Mouse (Mus musculus) olfactory bulb, adult 2 months (tissue): ENCODE results near the gene Crybb1. TPM values are rescaled to one million over a fixed set of nuclear protein-coding genes. Genes with fewer than 3 reads are reported as not detected.
A peak's percentile ranks its signal among the peaks of the same experiment; 100 is the strongest.

Source experiments
- H3K27ac ChIP-seq: fragments of 200-500 bp; 2 replicates; pipeline ENCODE4 v1.5.1; 2012; ENCODE audit warnings: low read depth, low read length; ENCODE audit not compliant: insufficient read depth
- H3K4me1 ChIP-seq: fragments of 200-500 bp; 2 replicates; pipeline ENCODE4 v1.6.1; 2012; ENCODE audit warnings: low read length; ENCODE audit not compliant: control insufficient read depth, insufficient read depth
- H3K4me3 ChIP-seq: fragments of 200-500 bp; 2 replicates; pipeline ENCODE4 v1.5.1; 2012; ENCODE audit warnings: mild to moderate bottlenecking, low read depth, low read length, moderate library complexity; ENCODE audit not compliant: insufficient read depth
- CTCF ChIP-seq: fragments of 200-500 bp; IDR thresholded peaks from 2 replicates; pipeline ENCODE4 v1.5.1; 2012; ENCODE audit warnings: low read depth, mild to moderate bottlenecking, low read length, moderate library complexity; ENCODE audit not compliant: insufficient read depth
- POLR2A ChIP-seq: fragments of 200-500 bp; IDR thresholded peaks from 2 replicates; pipeline ENCODE4 v1.6.1; 2012; ENCODE audit warnings: mild to moderate bottlenecking, low read depth, low read length, moderate library complexity; ENCODE audit not compliant: insufficient read depth
- WGBS: fragments of 180-500 bp; shearing (Covaris S2); methylation state at CpG from one replicate; pipeline ENCODE4 v1.1.7; 2018; 5-methylcytosine and 5-hydroxymethylcytosine counted together
- polyA plus RNA-seq: library from polyadenylated mRNA; stranded (reverse); fragments of >200 nt; gene quantifications from 2 replicates; pipeline ENCODE4 v1.2.4, GENCODE M21; 2012; ENCODE audit warnings: low replicate concordance; ENCODE audit not compliant: missing spikeins, insufficient read depth, insufficient read length

Crybb1 gene
- polyA plus RNA-seq, 1 experiment = not detected

DNA sequence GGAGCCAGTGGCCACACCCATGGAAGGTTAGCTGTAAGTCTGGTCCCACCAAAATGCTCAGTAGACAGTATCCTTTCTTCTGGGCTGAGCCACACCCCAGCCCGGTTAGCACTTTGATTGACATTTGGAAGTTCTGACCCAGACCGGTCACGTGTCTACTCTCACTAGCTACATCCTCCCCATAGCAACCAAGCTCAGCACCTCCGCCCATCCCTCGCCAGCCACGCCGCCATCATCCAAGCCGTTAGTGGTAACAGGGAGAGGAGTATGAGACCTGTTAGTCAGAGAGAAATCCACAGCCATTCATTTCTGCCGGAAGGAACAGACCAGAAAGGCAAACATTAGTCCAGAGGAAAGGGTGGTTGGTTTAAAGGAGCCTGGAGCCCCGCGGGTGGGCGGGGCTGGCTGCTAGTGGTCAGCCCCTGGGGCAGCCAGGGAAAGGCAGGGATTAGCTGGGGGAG is 40.3 kb upstream of the Crybb1 start:
- TF ChIP-seq POLR2A (no peak), CTCF (no peak)
- WGBS = 16% methylated on average over 12 of the region's 12 CpGs
- Histone ChIP-seq H3K27ac (no peak overlapping the region), H3K4me1 (no peaks in the 10 kb centered on the region), H3K4me3 (no peak overlapping the region)

GRCm38 (mm10) chr5:112215801-112216251 is 39.8 kb upstream of the Crybb1 start:
- Histone ChIP-seq H3K4me3 (no peak overlapping the region), H3K4me1 (no peaks in the 10 kb centered on the region), H3K27ac (no peak overlapping the region)
- TF ChIP-seq CTCF (no peak), POLR2A (no peak)
- 58% methylated on average over 9 of the region's 9 CpGs for WGBS

DNA sequence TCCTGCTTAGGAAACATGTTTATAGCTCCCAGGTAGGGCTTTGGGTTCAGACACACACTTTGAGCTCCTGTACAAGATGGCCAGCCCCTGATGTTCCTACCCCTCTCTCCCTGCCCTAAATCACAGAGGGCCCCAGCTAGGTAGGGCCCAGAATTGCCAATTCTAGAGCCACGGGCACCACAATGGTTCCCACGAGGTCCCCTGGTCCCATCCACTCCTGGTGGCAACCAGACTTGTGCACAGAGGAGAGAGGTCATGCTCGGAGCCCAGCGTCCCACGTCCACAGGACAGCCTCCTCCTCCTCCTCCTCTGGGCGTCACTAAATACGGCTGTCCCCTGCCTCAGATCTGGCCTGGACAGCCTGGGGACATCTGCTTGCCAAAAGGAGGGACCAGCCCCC is 39.3 kb upstream of the Crybb1 start:
- no peaks in the 10 kb centered on the region for H3K4me1 ChIP-seq
- TF ChIP-seq POLR2A (no peak), CTCF (no peak)
- WGBS = 82% methylated on average over 7 of the region's 7 CpGs
- H3K4me3 ChIP-seq = no peak overlapping the region
- no peak overlapping the region for H3K27ac ChIP-seq

DNA sequence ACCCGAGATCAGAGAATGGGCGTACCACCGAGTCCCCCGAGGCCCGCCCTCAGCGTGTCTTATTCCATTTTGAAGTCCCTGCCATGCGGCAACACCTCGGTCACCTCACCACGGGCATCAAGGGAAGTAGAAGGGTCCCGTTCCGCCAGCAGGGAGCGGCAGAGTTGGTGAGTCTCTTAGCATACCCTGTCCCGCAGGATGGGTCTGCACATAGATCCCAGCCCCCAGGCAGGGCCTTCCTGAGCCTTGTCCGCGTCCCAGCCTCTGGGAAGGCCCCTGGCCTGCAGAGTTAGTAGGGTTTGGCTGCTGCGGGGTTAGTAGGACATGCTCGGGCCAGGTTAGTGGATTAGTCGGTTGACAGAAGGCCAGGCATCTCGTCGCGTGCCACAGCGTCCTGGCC is 38.6 kb upstream of the Crybb1 start:
- no peaks in the 10 kb centered on the region for H3K4me1 ChIP-seq
- H3K27ac ChIP-seq = no peak overlapping the region
- WGBS = 76% methylated on average over 22 of the region's 22 CpGs
- TF ChIP-seq POLR2A = no peak
- H3K4me3 ChIP-seq = no peak overlapping the region

GRCm38 (mm10) chr5:112218679-112219078 is 36.9 kb upstream of the Crybb1 start:
- no peak overlapping the region for H3K27ac ChIP-seq
- H3K4me3 ChIP-seq = no peak overlapping the region
- no peaks in the 10 kb centered on the region for H3K4me1 ChIP-seq
- TF ChIP-seq CTCF (no peak), POLR2A (no peak)
- WGBS = 81% methylated on average over 4 of the region's 4 CpGs

DNA sequence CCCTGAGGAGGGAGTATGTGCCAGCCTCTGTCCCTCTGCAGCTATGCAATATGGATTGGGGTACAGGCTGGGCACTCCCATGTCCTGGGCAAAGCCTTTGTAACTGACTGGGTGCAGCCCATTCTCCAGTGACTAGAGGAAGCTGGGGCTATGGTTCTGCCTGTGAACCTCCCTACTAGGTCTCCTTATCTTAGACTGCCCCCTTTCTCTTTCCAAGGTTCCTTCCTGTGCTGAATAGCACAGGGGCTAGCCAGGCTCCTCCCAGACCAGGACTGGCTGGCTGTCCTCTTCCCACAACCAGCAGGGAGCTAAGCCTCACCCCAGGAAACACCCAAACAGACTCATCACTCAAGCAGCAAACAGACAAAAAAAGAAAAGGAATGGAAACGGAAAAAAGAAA is 36.2 kb upstream of the Crybb1 start:
- 9% methylated on average over 1 of the region's 1 CpGs for WGBS
- Histone ChIP-seq H3K4me1 (no peaks in the 10 kb centered on the region), H3K4me3 (no peak overlapping the region), H3K27ac (no peak overlapping the region)
- TF ChIP-seq POLR2A (no peak), CTCF (no peak)

- H3K4me1 ChIP-seq = no peaks in the 10 kb centered on the region
- TF ChIP-seq CTCF (no peak), POLR2A (no peak)
- no peak overlapping the region for H3K27ac ChIP-seq
- no peak overlapping the region for H3K4me3 ChIP-seq
- 91% methylated on average over 8 of the region's 8 CpGs for WGBS
Observed at GRCm38 (mm10) chr5:112220203-112220602, 35.4 kb upstream of the Crybb1 start.

GRCm38 (mm10) chr5:112225591-112225990 is 30.0 kb upstream of the Crybb1 start:
- WGBS = 79% methylated on average over 6 of the region's 6 CpGs
- H3K4me1 ChIP-seq = peaks cover 21% of the 10 kb centered on the region
- TF ChIP-seq POLR2A (no peak), CTCF (no peak)
- H3K27ac ChIP-seq = no peak overlapping the region
- H3K4me3 ChIP-seq = no peak overlapping the region

DNA sequence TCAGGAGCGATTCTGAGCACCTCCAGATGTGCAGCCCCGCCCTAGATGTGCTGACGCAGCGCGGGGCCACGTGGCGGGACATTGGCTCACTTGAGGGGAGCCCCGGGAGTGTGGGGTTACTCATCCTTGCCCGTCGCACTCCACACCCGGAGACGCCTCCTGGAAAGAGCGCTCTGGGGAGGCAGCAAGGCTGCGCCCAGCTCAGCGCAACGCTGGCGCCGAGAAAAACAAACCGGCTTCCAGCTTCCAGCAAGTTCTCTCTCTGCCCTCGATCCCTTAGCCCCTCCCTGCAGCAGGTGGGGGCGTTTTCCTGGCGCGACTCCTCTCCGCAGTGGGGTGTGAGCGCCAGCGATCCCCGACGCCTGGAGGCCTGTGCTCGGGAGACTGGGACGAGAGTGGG is 28.3 kb upstream of the Crybb1 start:
- Histone ChIP-seq H3K4me3 (peak overlapping the region; percentile 42), H3K4me1 (peaks cover 21% of the 10 kb centered on the region), H3K27ac (no peak overlapping the region)
- WGBS = 1% methylated on average over 30 of the region's 30 CpGs
- TF ChIP-seq CTCF (no peak), POLR2A (no peak)

DNA sequence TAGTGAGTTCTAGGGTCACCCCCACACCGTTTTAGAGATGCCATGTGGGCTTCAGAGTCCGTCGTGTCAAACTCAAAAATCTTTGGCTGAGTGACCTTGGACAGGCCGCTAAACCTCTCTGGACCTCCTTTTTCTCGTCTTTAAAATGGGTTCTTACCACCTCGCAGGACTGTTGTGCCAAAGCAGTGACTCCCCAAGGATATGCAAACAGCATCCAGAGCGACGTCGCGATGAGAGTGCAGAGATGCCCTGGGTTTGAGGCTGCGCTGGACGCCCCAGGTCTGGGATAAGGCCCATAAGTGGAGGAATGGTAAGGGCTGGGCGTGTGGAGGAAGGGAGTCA is 27.7 kb upstream of the Crybb1 start:
- TF ChIP-seq CTCF = no peak
- no peak for TF ChIP-seq POLR2A
- 2% methylated on average over 13 of the region's 13 CpGs for WGBS
- peak overlapping the region; percentile 42 for H3K4me3 ChIP-seq
- no peak overlapping the region for H3K27ac ChIP-seq
- peaks cover 21% of the 10 kb centered on the region for H3K4me1 ChIP-seq
